Mouse (Mus musculus): ENCODE data around the gene Nxph4. TPM values are rescaled to one million over a fixed set of nuclear protein-coding genes. Genes with fewer than 3 reads are reported as not detected.

The Nxph4 gene
- not detected for total RNA-seq (2023)

DNA sequence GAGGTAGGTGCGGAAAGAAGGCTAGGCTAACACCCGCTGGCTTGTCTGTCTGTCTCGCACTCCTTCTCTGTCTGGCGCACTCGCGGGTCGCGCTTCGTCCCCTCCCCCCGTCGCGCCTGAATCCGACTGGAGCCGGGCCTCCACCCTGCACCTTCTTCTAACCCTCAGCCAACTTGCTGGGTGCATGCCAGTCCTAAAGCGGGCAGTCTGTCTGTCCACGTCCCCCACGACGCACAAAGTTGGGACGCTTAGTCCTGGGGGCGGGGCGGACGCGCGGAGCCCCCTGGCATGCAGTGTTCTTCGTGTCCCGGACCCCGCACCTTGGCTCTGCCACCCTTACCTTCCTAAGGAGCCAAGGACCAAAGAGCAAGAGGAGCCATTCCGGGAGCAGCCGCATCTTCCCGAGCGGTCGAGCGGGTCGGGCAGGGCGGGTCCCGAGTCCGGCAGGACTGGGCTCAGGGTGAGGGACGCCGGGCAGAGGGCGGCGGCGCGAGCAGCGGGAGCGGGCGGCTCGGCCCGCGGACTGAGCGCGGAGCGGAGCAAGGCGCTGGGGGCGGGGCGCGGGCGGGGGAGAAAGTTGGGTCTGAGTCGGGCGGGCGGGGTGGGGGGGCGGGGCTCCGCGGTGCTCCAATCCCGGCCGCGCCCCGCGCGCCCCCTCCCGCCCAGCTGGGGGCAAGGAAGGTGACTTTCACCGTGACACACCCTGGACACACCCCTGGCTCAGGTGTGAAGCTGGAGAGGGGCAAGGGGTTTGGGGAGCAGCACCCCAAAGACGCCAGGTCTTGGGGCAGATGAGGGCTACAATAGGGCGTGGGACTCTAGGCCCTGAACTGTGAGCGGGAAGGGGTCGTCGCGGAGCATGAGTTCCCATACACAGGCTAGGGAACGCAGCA, at the start of gene Nxph4:
Gene Nxph4 (minus strand): TSS at position 524 of the 893 bp plus-strand sequence.

DNA sequence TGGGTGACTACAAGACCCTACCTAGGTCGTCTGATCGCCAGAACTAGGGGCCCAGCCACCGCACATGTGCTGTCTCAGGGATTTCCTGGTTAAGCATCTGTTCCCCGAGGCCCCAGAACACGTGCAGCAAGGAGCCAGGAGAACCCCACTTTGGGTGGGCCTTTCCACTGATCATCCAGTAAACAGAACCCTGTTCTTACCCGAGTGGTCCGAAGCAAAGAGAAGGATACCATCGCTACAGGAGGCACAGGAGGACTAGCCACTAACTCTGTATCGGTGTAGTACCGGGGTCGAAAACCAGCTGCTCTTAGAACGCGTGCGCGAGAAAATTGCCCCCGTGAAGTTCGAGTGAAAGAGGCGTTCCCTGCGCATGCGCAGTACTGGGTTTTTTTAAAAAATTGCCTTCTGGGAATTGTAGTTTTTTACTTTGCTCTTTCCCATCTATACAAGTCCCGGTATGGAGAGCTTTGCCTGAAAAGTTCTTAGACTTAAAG, 12.2 kb downstream of the Nxph4 start, which contains the start of gene Shmt2:
Gene Shmt2 (minus strand): TSS at position 357 of the 494 bp plus-strand sequence.

DNA sequence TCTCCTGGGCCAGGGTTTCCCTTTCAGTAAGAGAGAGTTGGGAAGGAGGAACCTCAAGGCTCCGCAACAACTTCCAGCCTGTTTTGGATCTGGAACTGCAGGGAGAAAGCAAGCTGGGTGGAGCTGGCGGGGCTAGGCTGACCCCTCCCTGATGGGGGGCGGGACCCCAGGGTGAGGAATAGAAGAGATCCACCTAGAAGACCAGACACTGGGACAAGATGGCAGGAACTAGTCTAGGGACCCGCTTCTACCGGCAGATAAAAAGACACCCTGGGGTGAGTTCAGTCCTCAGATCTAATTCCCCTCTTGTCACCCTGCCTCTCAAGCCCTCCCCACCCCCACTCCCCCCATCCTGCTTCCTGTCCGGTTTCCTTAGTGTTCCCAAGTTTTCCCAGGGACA, 19.6 kb downstream of the Nxph4 start, which contains the start of gene Ndufa4l2:
Gene Ndufa4l2 (plus strand): TSS at position 204 of the 400 bp plus-strand sequence.

DNA sequence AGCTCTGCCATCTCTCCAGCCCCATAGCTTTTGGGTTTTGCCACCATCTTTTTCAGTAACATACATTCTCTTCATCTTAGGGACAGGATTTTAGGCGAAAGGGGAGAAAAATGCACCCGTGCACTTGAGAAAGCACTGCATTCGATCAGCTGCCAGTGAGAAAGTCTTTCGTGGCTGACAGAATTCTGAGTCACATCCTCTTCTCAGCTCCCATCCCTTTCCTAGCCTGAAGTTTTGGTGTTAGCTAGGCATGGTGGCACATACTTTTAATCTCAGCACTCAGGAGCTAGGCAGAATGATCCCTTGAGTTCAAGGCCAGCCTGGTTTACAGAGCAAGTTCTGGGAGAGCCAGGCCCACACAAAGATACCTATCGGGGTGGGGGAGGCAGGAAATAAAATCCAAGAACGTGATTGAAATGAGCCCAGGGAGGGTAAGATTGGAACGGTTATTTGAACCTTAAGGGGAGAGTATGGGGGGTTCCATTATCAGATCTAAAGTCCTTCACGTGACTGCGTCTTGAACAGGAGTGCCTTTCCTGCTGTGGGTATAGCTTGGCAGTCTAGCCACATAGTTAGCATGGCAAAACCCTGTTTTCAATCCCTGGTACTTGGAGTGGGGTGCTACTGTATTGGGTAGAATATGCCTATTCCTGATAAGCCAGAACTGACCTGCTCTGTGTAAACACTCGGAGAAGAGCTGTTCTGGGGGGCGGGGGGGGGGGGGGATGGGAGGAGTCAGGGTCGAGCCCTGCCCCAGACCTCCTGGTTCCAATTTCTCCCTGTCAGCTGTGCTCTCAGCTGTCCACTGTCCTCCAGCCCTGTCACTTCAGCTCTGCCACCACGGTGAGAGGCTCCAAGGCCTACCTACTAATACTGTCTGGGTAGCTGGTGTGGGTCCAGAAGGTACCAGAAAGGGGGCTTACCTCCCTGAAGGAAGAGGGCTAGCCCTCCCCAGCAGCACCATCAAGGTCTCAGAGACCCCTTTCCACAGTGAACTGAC, 33.2 kb downstream of the Nxph4 start, which contains the start of gene Stac3:
Gene Stac3 (plus strand): TSS at position 793 of the 1,000 bp plus-strand sequence.

Other genes starting within 250 kb of the Nxph4 start
- 100 to 1,000 TPM; 106 to 117 TPM for gene Mbd6, start 245.5 kb downstream of the Nxph4 start, total RNA-seq (2023)
- gene Mars, start 222.8 kb downstream of the Nxph4 start, total RNA-seq (2023) = 10 to 100 TPM; 48.7 to 68.6 TPM
- gene Arhgap9, start 212.6 kb downstream of the Nxph4 start, total RNA-seq (2023) = 100 to 1,000 TPM; 109 to 140 TPM
- gene Gli1, start 192.6 kb downstream of the Nxph4 start, total RNA-seq (2023) = not detected
- gene Inhbe, start 180.1 kb downstream of the Nxph4 start, total RNA-seq (2023) = not detected
- not detected for gene Inhbc, start 164.1 kb downstream of the Nxph4 start, total RNA-seq (2023)
- gene R3hdm2, start 154.2 kb downstream of the Nxph4 start, total RNA-seq (2023) = 100 to 1,000 TPM; 101 to 123 TPM
- gene Stac3, start 32.9 kb downstream of the Nxph4 start, total RNA-seq (2023) = 10 to 100 TPM in 1 of 2 experiments, 1 to 10 TPM in 1; 5.6 to 15.4 TPM
- not detected for gene Ndufa4l2, start 19.6 kb downstream of the Nxph4 start, total RNA-seq (2023)
- gene Shmt2, start 12.1 kb downstream of the Nxph4 start, total RNA-seq (2023) = 10 to 100 TPM; 69.2 to 72.0 TPM
- gene Lrp1, start 86.6 kb upstream of the Nxph4 start, total RNA-seq (2023) = 1 to 10 TPM in 1 of 2 experiments, under 1 TPM in 1; 0.77 to 3.9 TPM
- 100 to 1,000 TPM; 244 to 270 TPM for gene Stat6, start 108.4 kb upstream of the Nxph4 start, total RNA-seq (2023)
- gene Nemp1, start 132.3 kb upstream of the Nxph4 start, total RNA-seq (2023) = 10 to 100 TPM; 13.6 to 16.2 TPM
- gene Nab2, start 134.0 kb upstream of the Nxph4 start, total RNA-seq (2023) = 10 to 100 TPM; 34.3 to 45.4 TPM
- under 1 TPM in 1 of 2 experiments, not detected in 1; 0.15 TPM for gene Myo1a, start 170.6 kb upstream of the Nxph4 start, total RNA-seq (2023)
- not detected for gene Tac2, start 189.9 kb upstream of the Nxph4 start, total RNA-seq (2023)
- gene Zbtb39, start 205.0 kb upstream of the Nxph4 start, total RNA-seq (2023) = 10 to 100 TPM; 17.9 to 18.7 TPM
- gene Gpr182, start 217.2 kb upstream of the Nxph4 start, total RNA-seq (2023) = not detected
- under 1 TPM; 0.17 to 0.27 TPM for gene Rdh1, start 225.2 kb upstream of the Nxph4 start, total RNA-seq (2023)
- gene Rdh16f1, start 225.2 kb upstream of the Nxph4 start, total RNA-seq (2023) = not detected
- gene Rdh9, start 241.8 kb upstream of the Nxph4 start, total RNA-seq (2023) = under 1 TPM in 1 of 2 experiments, not detected in 1; 0.93 TPM